Mouse (Mus musculus): ENCODE measurements at regions not wholly inside any gene's neighbourhood (a gene's known extent, or its start where the extent isn't known, plus 50 kb on each side); places are given as distances from the start of the nearest gene placed in this dataset.

- TF ChIP-seq CTCF (IDR thresholded peaks at IDR 0.05; ENCODE audit: borderline replicate concordance, insufficient read depth, low read length) (no peak), POLR2A (IDR thresholded peaks at IDR 0.05; ENCODE audit: low read depth, low read length) (no peak)
These were observed 289.4 kb upstream of the Syt1 start for GRCm38 (mm10) chr10:109300199-109300598.

Measured in embryonic fibroblast, embryonic 13.5 days (primary cell).